Mouse (Mus musculus) spleen, postnatal 10 days (tissue): Measurements from ENCODE around the gene Chid1.

ENCODE experiments used
- DNase-seq, 2 experiments: peaks; one replicate each; pipeline ENCODE4 v3.0.0; 2021 to 2022; ENCODE audit warnings: low spot score in 2 of 2

Chid1 gene

GRCm38 (mm10) chr7:141539556-141540311 lies at the start of gene Chid1:
Chid1 (minus strand) TSS chr7:141539857.
- DNase-seq: peak; percentile 98 to 100

GRCm38 (mm10) chr7:141588890-141589289 lies 49.2 kb upstream of the Chid1 start:
- no peak for DNase-seq

- DNase-seq: peak; percentile 33 to 44
Observed at GRCm38 (mm10) chr7:141585881-141586280, 46.2 kb upstream of the Chid1 start.

- DNase-seq: peak; percentile 58 to 74
Observed at GRCm38 (mm10) chr7:141585288-141585687, 45.6 kb upstream of the Chid1 start.

GRCm38 (mm10) chr7:141584048-141584841 lies 44.6 kb upstream of the Chid1 start:
- peak; percentile 49 to 63 for DNase-seq

- DNase-seq: no peak
Observed at GRCm38 (mm10) chr7:141581323-141581722, 41.7 kb upstream of the Chid1 start.

GRCm38 (mm10) chr7:141578943-141579342 lies 39.3 kb upstream of the Chid1 start:
- no peak for DNase-seq

GRCm38 (mm10) chr7:141578511-141578910 lies 38.9 kb upstream of the Chid1 start:
- no peak for DNase-seq

- DNase-seq: no peak
Observed at GRCm38 (mm10) chr7:141577801-141578200, 38.1 kb upstream of the Chid1 start.

- DNase-seq: no peak
Observed at GRCm38 (mm10) chr7:141575481-141575880, 35.8 kb upstream of the Chid1 start.

- no peak for DNase-seq
Observed at GRCm38 (mm10) chr7:141574041-141574440, 34.4 kb upstream of the Chid1 start.

GRCm38 (mm10) chr7:141570625-141571295 lies 31.1 kb upstream of the Chid1 start:
- no peak for DNase-seq

GRCm38 (mm10) chr7:141569916-141570315 lies 30.3 kb upstream of the Chid1 start:
- DNase-seq: no peak

- no peak for DNase-seq
Observed at GRCm38 (mm10) chr7:141569283-141569803, 29.7 kb upstream of the Chid1 start.

GRCm38 (mm10) chr7:141566587-141566986 lies 26.9 kb upstream of the Chid1 start:
- DNase-seq: no peak

- no peak for DNase-seq
Observed at GRCm38 (mm10) chr7:141564561-141564960, 24.9 kb upstream of the Chid1 start.

- DNase-seq: peak; percentile 57 to 61
Observed at GRCm38 (mm10) chr7:141562852-141563427, 23.3 kb upstream of the Chid1 start.

GRCm38 (mm10) chr7:141562421-141562851 lies 22.8 kb upstream of the Chid1 start:
- no peak for DNase-seq

GRCm38 (mm10) chr7:141561682-141562391 lies 22.2 kb upstream of the Chid1 start, which contains the start of gene Ap2a2:
Ap2a2 (plus strand) TSS chr7:141562173.
- DNase-seq: peak; percentile 87 to 96

- no peak for DNase-seq
Observed at GRCm38 (mm10) chr7:141560471-141560870, 20.8 kb upstream of the Chid1 start.
